10 mouse cellular contexts compared by ENCODE assay signal in the genomic region with DNA sequence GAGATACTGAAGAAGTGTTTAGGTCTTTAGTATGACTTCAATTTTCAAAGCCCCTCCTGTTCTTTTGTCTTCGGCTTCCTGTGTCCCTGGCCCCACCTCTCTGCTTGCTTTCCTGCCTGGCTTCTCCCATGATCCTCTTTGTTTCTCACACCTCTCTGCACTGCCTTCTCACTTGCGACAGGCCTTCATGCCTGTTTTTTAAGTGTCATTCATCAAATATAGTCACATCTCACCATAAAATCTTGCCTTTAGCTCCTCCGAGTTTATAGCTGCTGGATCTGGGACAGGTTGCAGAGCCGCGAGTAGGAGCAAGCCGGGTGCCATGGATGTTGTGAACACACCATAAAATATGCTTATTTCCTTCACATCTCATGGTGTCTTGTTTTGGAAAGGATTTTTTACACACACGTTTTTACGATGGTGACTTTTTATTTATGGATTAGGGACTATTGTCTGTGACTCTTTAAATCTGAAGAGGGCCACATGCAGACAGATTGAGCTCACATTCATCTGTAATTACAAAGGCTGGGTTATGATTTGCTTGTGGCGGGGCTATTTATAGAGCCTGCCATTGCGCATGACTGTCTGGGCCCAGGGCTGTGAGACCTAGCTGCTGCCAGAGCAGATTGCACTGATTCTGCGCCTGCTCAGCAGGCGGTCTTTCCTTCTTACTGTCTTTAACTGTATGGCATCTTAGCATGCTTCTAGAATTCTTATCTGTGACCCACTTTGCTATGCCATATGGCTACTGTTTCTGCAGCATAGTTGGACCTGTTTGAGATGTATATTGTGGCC. TPM values are rescaled to one million over a fixed set of nuclear protein-coding genes. Genes with fewer than 3 reads are reported as not detected.
DNase-seq lines count a peak whose midpoint lies in the region; ATAC-seq lines count a peak whose summit lies in the region.
"Had no signal": no experiment of that assay in that cellular context is flagged by ENCODE, and none has a peak within 500 bp of the region (broad histone marks: within the 10 kb centered on the region; RNA-seq: fewer than 3 reads in every experiment).

No protein-coding gene starts in this region.

- H3K4me3 ChIP-seq in hindbrain, embryonic 14.5 days (replicated peaks; ENCODE audit: low read length) = no peak overlapping the region
- no peak overlapping the region for H3K4me3 ChIP-seq in hindbrain, embryonic 13.5 days
- H3K4me3 ChIP-seq in heart, embryonic 13.5 days = no peak overlapping the region
- H3K4me3 ChIP-seq: embryonic facial prominence, embryonic 12.5 days; lung, embryonic 15.5 days had no signal

- no peaks in the 10 kb centered on the region for H3K9me3 ChIP-seq in hindbrain, embryonic 14.5 days (ENCODE audit: control insufficient read depth, low read length)
- no peaks in the 10 kb centered on the region for H3K9me3 ChIP-seq in hindbrain, embryonic 13.5 days
- no peaks in the 10 kb centered on the region for H3K9me3 ChIP-seq in heart, embryonic 13.5 days
- H3K9me3 ChIP-seq: embryonic facial prominence, embryonic 12.5 days; lung, embryonic 15.5 days had no signal

- DNase-seq in hindbrain, embryonic 14.5 days (ENCODE audit: low spot score) = no peak
- DNase-seq in cerebellum, postnatal 10 days = peak; percentile 85 to 87
- peak; percentile 77 for DNase-seq in left cerebral cortex, postnatal 36 days (ENCODE audit: low spot score in 2 of 2)
- DNase-seq in thymus, postnatal 25 days = no peak
- DNase-seq in thymus, postnatal 36 days = no peak
- no peak for DNase-seq in gastrocnemius, postnatal 14 days

- no peaks in the 10 kb centered on the region for H3K36me3 ChIP-seq in hindbrain, embryonic 14.5 days (replicated peaks; ENCODE audit: control insufficient read depth, insufficient read depth)
- H3K36me3 ChIP-seq in hindbrain, embryonic 13.5 days = no peaks in the 10 kb centered on the region
- H3K36me3 ChIP-seq in heart, embryonic 13.5 days = no peaks in the 10 kb centered on the region
- H3K36me3 ChIP-seq: embryonic facial prominence, embryonic 12.5 days; lung, embryonic 15.5 days had no signal

- H3K4me1 ChIP-seq in hindbrain, embryonic 14.5 days (replicated peaks; ENCODE audit: control insufficient read depth, insufficient read depth, low read length) = no peaks in the 10 kb centered on the region; the same call in 1 of the 2 replicates
- H3K4me1 ChIP-seq in hindbrain, embryonic 13.5 days (replicated peaks) = no peaks in the 10 kb centered on the region
- peaks cover 34% of the 10 kb centered on the region for H3K4me1 ChIP-seq in heart, embryonic 13.5 days
- H3K4me1 ChIP-seq: embryonic facial prominence, embryonic 12.5 days; lung, embryonic 15.5 days had no signal

- peak; percentile 46; the same call in 1 of the 2 replicates for ATAC-seq in hindbrain, embryonic 14.5 days (ENCODE audit: low FRiP score)
- ATAC-seq in hindbrain, embryonic 13.5 days (ENCODE audit: low FRiP score) = no peak; the same call in 1 of the 2 replicates
- no peak for ATAC-seq in heart, embryonic 13.5 days (ENCODE audit: extremely low read depth, insufficient number of reproducible peaks, low FRiP score, low TSS enrichment)

- 82% methylated on average over 12 of the region's 12 CpGs for WGBS in hindbrain, embryonic 14.5 days
- WGBS in hindbrain, embryonic 13.5 days = 83% methylated on average over 12 of the region's 12 CpGs
- WGBS in heart, embryonic 13.5 days = 57% methylated on average over 12 of the region's 12 CpGs

- H3K4me2 ChIP-seq in hindbrain, embryonic 14.5 days (replicated peaks) = no peak overlapping the region
- H3K4me2 ChIP-seq in hindbrain, embryonic 13.5 days = no peak overlapping the region
- H3K4me2 ChIP-seq in heart, embryonic 13.5 days = no peak overlapping the region
- H3K4me2 ChIP-seq: embryonic facial prominence, embryonic 12.5 days; lung, embryonic 15.5 days had no signal

- intact Hi-C loops in left cerebral cortex, postnatal 36 days (cut with DNase I) = loop anchor here (5.0 kb wide), 1 partner anchor 39 kb away; a partner anchor contains a TSS
- intact Hi-C loops in gastrocnemius, postnatal 14 days (cut with DNase I; ENCODE audit: low total_unique reads) = no loop called here

- H3K9ac ChIP-seq in hindbrain, embryonic 14.5 days = no peak overlapping the region
- no peak overlapping the region for H3K9ac ChIP-seq in hindbrain, embryonic 13.5 days
- peak overlapping the region; percentile 47 for H3K9ac ChIP-seq in heart, embryonic 13.5 days
- H3K9ac ChIP-seq: embryonic facial prominence, embryonic 12.5 days; lung, embryonic 15.5 days had no signal

- no peak overlapping the region for H3K27ac ChIP-seq in hindbrain, embryonic 14.5 days
- no peak overlapping the region for H3K27ac ChIP-seq in hindbrain, embryonic 13.5 days
- peak overlapping the region; percentile 86 for H3K27ac ChIP-seq in heart, embryonic 13.5 days (replicated peaks)
- H3K27ac ChIP-seq: embryonic facial prominence, embryonic 12.5 days; lung, embryonic 15.5 days had no signal

- no peaks in the 10 kb centered on the region for H3K27me3 ChIP-seq in hindbrain, embryonic 14.5 days (ENCODE audit: control insufficient read depth, insufficient read depth, low read length)
- no peaks in the 10 kb centered on the region for H3K27me3 ChIP-seq in hindbrain, embryonic 13.5 days
- no peaks in the 10 kb centered on the region for H3K27me3 ChIP-seq in heart, embryonic 13.5 days (replicated peaks)
- H3K27me3 ChIP-seq: embryonic facial prominence, embryonic 12.5 days; lung, embryonic 15.5 days had no signal

RNA-seq across cellular contexts. Expression of a gene that starts 38.8 kb away (rescaled TPM):
- 58.1 and 63.1 TPM in 2 replicates for polyA plus RNA-seq in hindbrain, embryonic 14.5 days (2014; fragmentation: Nextera tagmentation; extraction: Ambion mirVana)
- 37.3 and 37.7 TPM in 2 replicates for polyA plus RNA-seq in hindbrain, embryonic 13.5 days (2015; fragmentation: Nextera tagmentation; extraction: Ambion mirVana)
- polyA plus RNA-seq in heart, embryonic 13.5 days (2015; fragmentation: Nextera tagmentation; extraction: Ambion mirVana) = 16.6 and 17.9 TPM in 2 replicates
- 100 to 1,000 TPM; 243 to 269 TPM for total RNA-seq in left cerebral cortex, postnatal 36 days (2021)
- total RNA-seq in gastrocnemius, postnatal 14 days (2021) = 100 to 1,000 TPM; 121 to 150 TPM

RNA-seq across cellular contexts. Expression of a gene that starts 39.2 kb away (rescaled TPM):
- 55.9 and 75.5 TPM in 2 replicates for polyA plus RNA-seq in hindbrain, embryonic 14.5 days (2014; fragmentation: Nextera tagmentation; extraction: Ambion mirVana)
- polyA plus RNA-seq in hindbrain, embryonic 13.5 days (2015; fragmentation: Nextera tagmentation; extraction: Ambion mirVana) = 20.5 and 22.9 TPM in 2 replicates
- polyA plus RNA-seq in heart, embryonic 13.5 days (2015; fragmentation: Nextera tagmentation; extraction: Ambion mirVana) = 4.4 and 4.6 TPM in 2 replicates
- total RNA-seq in left cerebral cortex, postnatal 36 days (2021) = 100 to 1,000 TPM; 128 to 136 TPM
- total RNA-seq in gastrocnemius, postnatal 14 days (2021) = 1 to 10 TPM in 1 of 2 experiments, under 1 TPM in 1; 0.60 to 1.1 TPM

Comparison
In these comparisons a context has a peak if more than half of its experiments do, and no peak if none do; other contexts are left out.
1. DNase-seq: peak in cerebellum, postnatal 10 days (2 of 2) and left cerebral cortex, postnatal 36 days (2 of 2); none in hindbrain, embryonic 14.5 days (single experiment), thymus, postnatal 25 days (single experiment), thymus, postnatal 36 days (0 of 2) and gastrocnemius, postnatal 14 days (single experiment).